Mouse (Mus musculus) 3T3-L1 (cell line): ENCODE data around the gene Brpf3.

Source experiments
- DNase-seq: peaks from one replicate; pipeline ENCODE4 v3.0.0-alpha.2; 2015; ENCODE audit warnings: low read depth, low spot score

Gene Brpf3

GRCm38 (mm10) chr17:28827665-28828231 lies 26.9 kb downstream of the Brpf3 start:
- DNase-seq = no peak

- DNase-seq = no peak
These were observed 28.2 kb downstream of the Brpf3 start for GRCm38 (mm10) chr17:28829120-28829519.

GRCm38 (mm10) chr17:28831065-28831464 lies 30.2 kb downstream of the Brpf3 start:
- DNase-seq = no peak

- peak; percentile 21 for DNase-seq
These were observed 31.1 kb downstream of the Brpf3 start for GRCm38 (mm10) chr17:28832040-28832439.

- no peak for DNase-seq
These were observed 32.0 kb downstream of the Brpf3 start for GRCm38 (mm10) chr17:28832875-28833274.

- DNase-seq = no peak
These were observed 33.8 kb downstream of the Brpf3 start for GRCm38 (mm10) chr17:28834676-28835075.

GRCm38 (mm10) chr17:28837840-28838239 lies 37.0 kb downstream of the Brpf3 start:
- no peak for DNase-seq

- peak; percentile 13 for DNase-seq
These were observed 41.1 kb downstream of the Brpf3 start for GRCm38 (mm10) chr17:28841947-28842346.

GRCm38 (mm10) chr17:28843665-28844064 lies 42.8 kb downstream of the Brpf3 start:
- DNase-seq = no peak

- DNase-seq = no peak
These were observed 46.2 kb downstream of the Brpf3 start for GRCm38 (mm10) chr17:28846974-28847617.

- DNase-seq = no peak
These were observed 49.6 kb downstream of the Brpf3 start for GRCm38 (mm10) chr17:28850511-28850910.

GRCm38 (mm10) chr17:28854377-28854776 lies 53.5 kb downstream of the Brpf3 start:
- no peak for DNase-seq

GRCm38 (mm10) chr17:28855166-28855885 lies 54.4 kb downstream of the Brpf3 start:
- peak; percentile 56 for DNase-seq

- peak; percentile 27 for DNase-seq
These were observed 55.1 kb downstream of the Brpf3 start for GRCm38 (mm10) chr17:28856030-28856429.

GRCm38 (mm10) chr17:28858205-28858604 lies 57.3 kb downstream of the Brpf3 start, which contains the start of gene Pnpla1:
Gene Pnpla1, plus strand, starts transcription at chr17:28858411.
- no peak for DNase-seq

GRCm38 (mm10) chr17:28863926-28864325 lies 63.0 kb downstream of the Brpf3 start:
- no peak for DNase-seq

GRCm38 (mm10) chr17:28864464-28864863 lies 63.6 kb downstream of the Brpf3 start:
- no peak for DNase-seq

- DNase-seq = no peak
These were observed 66.0 kb downstream of the Brpf3 start for GRCm38 (mm10) chr17:28866921-28867320.

- no peak for DNase-seq
These were observed 66.5 kb downstream of the Brpf3 start for GRCm38 (mm10) chr17:28867381-28867780.

GRCm38 (mm10) chr17:28869412-28870110 lies 68.7 kb downstream of the Brpf3 start:
- no peak for DNase-seq

- no peak for DNase-seq
These were observed 69.5 kb downstream of the Brpf3 start for GRCm38 (mm10) chr17:28870435-28870834.

- DNase-seq = no peak
These were observed 70.9 kb downstream of the Brpf3 start for GRCm38 (mm10) chr17:28871831-28872230.
